Mouse (Mus musculus): ENCODE results near the gene Kif19a. TPM values are rescaled to one million over a fixed set of nuclear protein-coding genes. Genes with fewer than 3 reads are reported as not detected.

Gene Kif19a
- polyA plus RNA-seq, 1 experiment = 0.71 TPM

- H3K4me1 ChIP-seq (replicated peaks; ENCODE audit: control insufficient read depth, insufficient read depth, low read length) = peaks cover 5% of the 10 kb centered on the region
- WGBS = 93% methylated on average over 6 of the region's 6 CpGs
- DNase-seq = no peak
- H3K36me3 ChIP-seq (ENCODE audit: control insufficient read depth, insufficient read depth, low read length) = no peaks in the 10 kb centered on the region
- no peak overlapping the region for H3K27ac ChIP-seq (ENCODE audit: control insufficient read depth, insufficient read depth, low read length)
- no peaks in the 10 kb centered on the region; the same call in 1 of the 2 replicates for H3K27me3 ChIP-seq (ENCODE audit: control insufficient read depth, insufficient read depth, low read length)
- TF ChIP-seq CTCF (IDR thresholded peaks at IDR 0.05; ENCODE audit: borderline replicate concordance, control insufficient read depth, extremely low read depth, insufficient read depth, low read length, poor library complexity) = no peak
- TF ChIP-seq POLR2A (IDR thresholded peaks at IDR 0.05; ENCODE audit: control insufficient read depth, extremely low read depth, insufficient read depth, low read length, poor library complexity) = no peak
- H3K4me3 ChIP-seq (ENCODE audit: control insufficient read depth, insufficient read depth, low read length) = no peak overlapping the region
These were observed 4.7 kb downstream of the Kif19a start for GRCm38 (mm10) chr11:114769911-114770310.

- DNase-seq = no peak
These were observed 6.7 kb downstream of the Kif19a start for GRCm38 (mm10) chr11:114771896-114772295.

GRCm38 (mm10) chr11:114780076-114780475 is 14.9 kb downstream of the Kif19a start:
- no peak for TF ChIP-seq POLR2A (IDR thresholded peaks at IDR 0.05; ENCODE audit: control insufficient read depth, extremely low read depth, insufficient read depth, low read length, poor library complexity)
- no peak for TF ChIP-seq CTCF (IDR thresholded peaks at IDR 0.05; ENCODE audit: borderline replicate concordance, control insufficient read depth, extremely low read depth, insufficient read depth, low read length, poor library complexity)
- no peaks in the 10 kb centered on the region for H3K36me3 ChIP-seq (ENCODE audit: control insufficient read depth, insufficient read depth, low read length)
- H3K4me1 ChIP-seq (replicated peaks; ENCODE audit: control insufficient read depth, insufficient read depth, low read length) = no peaks in the 10 kb centered on the region
- H3K27ac ChIP-seq (ENCODE audit: control insufficient read depth, insufficient read depth, low read length) = no peak overlapping the region
- WGBS = 69% methylated on average over 9 of the region's 9 CpGs
- no peak for DNase-seq
- no peaks in the 10 kb centered on the region for H3K27me3 ChIP-seq (ENCODE audit: control insufficient read depth, insufficient read depth, low read length)
- H3K4me3 ChIP-seq (ENCODE audit: control insufficient read depth, insufficient read depth, low read length) = no peak overlapping the region

More at GRCm38 (mm10) chr11:114771896-114772295, 6.7 kb downstream of the Kif19a start:
- H3K36me3 ChIP-seq (ENCODE audit: control insufficient read depth, insufficient read depth, low read length) = no peaks in the 10 kb centered on the region
- H3K4me3 ChIP-seq (ENCODE audit: control insufficient read depth, insufficient read depth, low read length) = no peak overlapping the region
- TF ChIP-seq POLR2A (IDR thresholded peaks at IDR 0.05; ENCODE audit: control insufficient read depth, extremely low read depth, insufficient read depth, low read length, poor library complexity) (no peak), CTCF (IDR thresholded peaks at IDR 0.05; ENCODE audit: borderline replicate concordance, control insufficient read depth, extremely low read depth, insufficient read depth, low read length, poor library complexity) (no peak)
- no peaks in the 10 kb centered on the region for H3K27me3 ChIP-seq (ENCODE audit: control insufficient read depth, insufficient read depth, low read length)
- 96% methylated on average over 2 of the region's 2 CpGs for WGBS
- no peak overlapping the region for H3K27ac ChIP-seq (ENCODE audit: control insufficient read depth, insufficient read depth, low read length)
- H3K4me1 ChIP-seq (replicated peaks; ENCODE audit: control insufficient read depth, insufficient read depth, low read length) = no peaks in the 10 kb centered on the region

DNA sequence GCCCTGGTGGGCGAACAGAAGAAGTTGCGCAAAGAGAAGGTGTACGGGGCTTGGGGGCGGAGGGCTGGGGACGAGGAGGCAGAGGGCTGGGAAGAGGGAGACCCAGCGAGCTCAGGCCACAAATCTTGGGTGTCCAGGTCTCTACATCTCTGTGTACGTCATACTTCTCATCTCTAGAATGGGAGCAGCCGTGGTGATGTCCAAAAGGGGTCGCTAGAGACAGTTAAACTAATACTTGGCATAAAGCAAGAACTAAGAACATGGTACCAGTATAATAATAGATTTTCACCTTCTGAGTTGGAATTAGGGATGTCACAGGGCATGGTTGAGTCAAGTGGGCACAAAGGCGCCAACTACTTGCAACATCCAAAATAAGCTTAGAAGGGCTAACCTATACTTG is 20.7 kb downstream of the Kif19a start:
- TF ChIP-seq POLR2A (IDR thresholded peaks at IDR 0.05; ENCODE audit: control insufficient read depth, extremely low read depth, insufficient read depth, low read length, poor library complexity) (no peak), CTCF (IDR thresholded peaks at IDR 0.05; ENCODE audit: borderline replicate concordance, control insufficient read depth, extremely low read depth, insufficient read depth, low read length, poor library complexity) (no peak)
- no peak overlapping the region for H3K27ac ChIP-seq (ENCODE audit: control insufficient read depth, insufficient read depth, low read length)
- H3K27me3 ChIP-seq (ENCODE audit: control insufficient read depth, insufficient read depth, low read length) = peaks cover 7% of the 10 kb centered on the region; the same call in 1 of the 2 replicates

DNA sequence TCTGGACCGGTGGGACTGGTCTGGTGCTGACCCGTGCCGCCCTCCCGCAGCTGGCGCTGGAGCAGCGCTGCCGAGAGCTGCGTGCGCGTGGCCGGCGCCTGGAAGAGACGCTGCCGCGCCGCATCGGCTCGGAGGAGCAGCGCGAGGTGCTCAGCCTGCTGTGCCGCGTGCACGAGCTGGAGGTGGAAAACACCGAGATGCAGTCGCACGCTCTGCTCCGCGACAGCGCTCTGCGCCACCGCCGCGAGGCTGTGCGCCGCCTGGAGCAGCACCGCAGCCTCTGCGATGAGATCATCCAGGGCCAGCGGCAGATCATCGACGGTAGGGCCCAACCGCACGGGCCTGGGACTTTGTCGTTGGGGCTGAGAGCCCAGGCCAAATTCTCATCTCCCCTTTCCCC is 21.1 kb downstream of the Kif19a start:
- Histone ChIP-seq H3K27me3 (ENCODE audit: control insufficient read depth, insufficient read depth, low read length) (peaks cover 7% of the 10 kb centered on the region; the same call in 1 of the 2 replicates), H3K4me1 (replicated peaks; ENCODE audit: control insufficient read depth, insufficient read depth, low read length) (peaks cover 9% of the 10 kb centered on the region; the same call in 1 of the 2 replicates), H3K4me3 (ENCODE audit: control insufficient read depth, insufficient read depth, low read length) (no peak overlapping the region), H3K27ac (ENCODE audit: control insufficient read depth, insufficient read depth, low read length) (no peak overlapping the region), H3K36me3 (ENCODE audit: control insufficient read depth, insufficient read depth, low read length) (no peaks in the 10 kb centered on the region)
- DNase-seq = no peak
- TF ChIP-seq CTCF (IDR thresholded peaks at IDR 0.05; ENCODE audit: borderline replicate concordance, control insufficient read depth, extremely low read depth, insufficient read depth, low read length, poor library complexity) (no peak), POLR2A (IDR thresholded peaks at IDR 0.05; ENCODE audit: control insufficient read depth, extremely low read depth, insufficient read depth, low read length, poor library complexity) (no peak)
- WGBS = 4% methylated on average over 43 of the region's 43 CpGs

More for the DNA sequence above, 20.7 kb downstream of the Kif19a start:
- peaks cover 8% of the 10 kb centered on the region; the same call in 1 of the 2 replicates for H3K4me1 ChIP-seq (replicated peaks; ENCODE audit: control insufficient read depth, insufficient read depth, low read length)
- no peak for DNase-seq
- H3K36me3 ChIP-seq (ENCODE audit: control insufficient read depth, insufficient read depth, low read length) = no peaks in the 10 kb centered on the region
- 64% methylated on average over 10 of the region's 10 CpGs for WGBS
- H3K4me3 ChIP-seq (ENCODE audit: control insufficient read depth, insufficient read depth, low read length) = no peak overlapping the region

GRCm38 (mm10) chr11:114787611-114788010 is 22.4 kb downstream of the Kif19a start:
- H3K4me3 ChIP-seq (ENCODE audit: control insufficient read depth, insufficient read depth, low read length) = no peak overlapping the region
- H3K36me3 ChIP-seq (ENCODE audit: control insufficient read depth, insufficient read depth, low read length) = no peaks in the 10 kb centered on the region
- H3K27me3 ChIP-seq (ENCODE audit: control insufficient read depth, insufficient read depth, low read length) = peaks cover 14% of the 10 kb centered on the region; the same call in 1 of the 2 replicates
- H3K4me1 ChIP-seq (replicated peaks; ENCODE audit: control insufficient read depth, insufficient read depth, low read length) = peaks cover 17% of the 10 kb centered on the region; the same call in 1 of the 2 replicates
- TF ChIP-seq POLR2A (IDR thresholded peaks at IDR 0.05; ENCODE audit: control insufficient read depth, extremely low read depth, insufficient read depth, low read length, poor library complexity) (no peak), CTCF (IDR thresholded peaks at IDR 0.05; ENCODE audit: borderline replicate concordance, control insufficient read depth, extremely low read depth, insufficient read depth, low read length, poor library complexity) (no peak)
- DNase-seq = no peak
- H3K27ac ChIP-seq (ENCODE audit: control insufficient read depth, insufficient read depth, low read length) = no peak overlapping the region
- WGBS = 85% methylated on average over 3 of the region's 3 CpGs

Measured in thymus, adult 2 months (tissue).